Mouse (Mus musculus) kidney, postnatal 0 days (tissue): ENCODE measurements around the gene Plekhh2. TPM values are rescaled to one million over a fixed set of nuclear protein-coding genes. Genes with fewer than 3 reads are reported as not detected.
A peak's percentile ranks its signal among the peaks of the same experiment; 100 is the strongest.

Source experiments
- ATAC-seq: fragments of 200-750 bp; cut with Nextera tagmentation; replicated peaks from 2 replicates; pipeline ENCODE4 v1.8.0; 2017; ENCODE audit warnings: low read depth, moderate number of reproducible peaks, moderate TSS enrichment, moderate library complexity; ENCODE audit not compliant: low FRiP score
- DNase-seq: peaks from one replicate; pipeline ENCODE4 v3.0.0-alpha.2; 2016; ENCODE audit warnings: low spot score
- H3K27ac ChIP-seq: fragments of 300-500 bp; sonication (generic); 2 replicates; pipeline ENCODE4 v1.5.1; 2014; ENCODE audit warnings: mild to moderate bottlenecking
- H3K27me3 ChIP-seq: fragments of 300-500 bp; sonication (generic); 2 replicates; pipeline ENCODE4 v1.6.1; 2014; ENCODE audit warnings: low read length, mixed read lengths; ENCODE audit not compliant: insufficient read depth
- H3K36me3 ChIP-seq: fragments of 300-500 bp; sonication (generic); 2 replicates; pipeline ENCODE4 v1.6.1; 2014; ENCODE audit warnings: low read length, mixed read lengths; ENCODE audit not compliant: insufficient read depth
- H3K4me1 ChIP-seq: fragments of 300-500 bp; sonication (generic); replicated peaks from 2 replicates; pipeline ENCODE4 v1.6.1; 2014; ENCODE audit warnings: antibody characterized with exemption, low read length, mixed read lengths; ENCODE audit not compliant: insufficient read depth
- H3K4me2 ChIP-seq: fragments of 300-500 bp; sonication (generic); 2 replicates; pipeline ENCODE4 v1.6.1; 2014; ENCODE audit warnings: mild to moderate bottlenecking, low read length, moderate library complexity, mixed read lengths
- H3K4me3 ChIP-seq: fragments of 300-500 bp; sonication (generic); replicated peaks from 2 replicates; pipeline ENCODE4 v1.5.1; 2014; ENCODE audit warnings: low read depth, low read length
- H3K9ac ChIP-seq: fragments of 300-500 bp; sonication (generic); 2 replicates; pipeline ENCODE4 v1.6.1; 2014; ENCODE audit warnings: low read depth, low read length
- H3K9me3 ChIP-seq: fragments of 300-500 bp; sonication (generic); replicated peaks from 2 replicates; pipeline ENCODE4 v1.6.1; 2016; ENCODE audit warnings: low read length, inconsistent platforms, mixed read lengths
- CTCF ChIP-seq: IDR thresholded peaks from 2 replicates; pipeline ENCODE4 v1.5.1; 2016; ENCODE audit warnings: antibody characterized with exemption, low read depth, mild to moderate bottlenecking, moderate library complexity
- WGBS: fragments of 180-500 bp; shearing (Covaris S2); extraction: QIAGEN DNeasy Blood & Tissue Kit; methylation state at CpG from one replicate; pipeline ENCODE4 v1.1.7; 2014; 5-methylcytosine and 5-hydroxymethylcytosine counted together
- polyA plus RNA-seq: library from polyadenylated mRNA; unstranded; fragments of >200 nt; fragmentation: Nextera tagmentation; extraction: Ambion mirVana; gene quantifications from 2 replicates; pipeline ENCODE4 v1.2.1, GENCODE M21; 2015

Plekhh2 gene
- polyA plus RNA-seq, 1 experiment from 2014 or later: 6.1 TPM

GRCm38 (mm10) chr17:84622028-84622427, 110.3 kb downstream of the Plekhh2 start:
- TF ChIP-seq CTCF: peak; percentile 55
- H3K4me3 ChIP-seq: no peak overlapping the region
- no peak overlapping the region for H3K27ac ChIP-seq
- ATAC-seq (no peak), DNase-seq (no peak)
- WGBS: 73% methylated on average over 4 of the region's 4 CpGs
- peaks cover 4% of the 10 kb centered on the region; the same call in 1 of the 2 replicates for H3K4me1 ChIP-seq
- H3K27me3 ChIP-seq: no peaks in the 10 kb centered on the region
- H3K36me3 ChIP-seq: peaks cover 3% of the 10 kb centered on the region; the same call in 1 of the 2 replicates
- no peak overlapping the region for H3K4me2 ChIP-seq
- H3K9ac ChIP-seq: no peak overlapping the region
- H3K9me3 ChIP-seq: no peaks in the 10 kb centered on the region

GRCm38 (mm10) chr17:84622873-84623272, 111.2 kb downstream of the Plekhh2 start:
- H3K9me3 ChIP-seq: no peaks in the 10 kb centered on the region
- ATAC-seq (no peak), DNase-seq (peak; percentile 80)
- 76% methylated on average over 2 of the region's 2 CpGs for WGBS
- H3K4me2 ChIP-seq: no peak overlapping the region
- no peak overlapping the region for H3K9ac ChIP-seq
- no peak for TF ChIP-seq CTCF
- no peaks in the 10 kb centered on the region for H3K27me3 ChIP-seq
- peaks cover 3% of the 10 kb centered on the region; the same call in 1 of the 2 replicates for H3K36me3 ChIP-seq
- no peak overlapping the region for H3K27ac ChIP-seq
- no peak overlapping the region for H3K4me3 ChIP-seq
- peaks cover 8% of the 10 kb centered on the region; the same call in 1 of the 2 replicates for H3K4me1 ChIP-seq

- H3K27ac ChIP-seq: peak within 1 kb of the TSS; percentile 71
- peak within 1 kb of the TSS; percentile 45 for H3K4me3 ChIP-seq
- no peak for TF ChIP-seq CTCF
- 0% methylated on average over 25 of the region's 25 CpGs for WGBS
- H3K27me3 ChIP-seq: no peaks in the 10 kb centered on the region
- H3K4me2 ChIP-seq: peak within 1 kb of the TSS; percentile 75
- H3K9ac ChIP-seq: peak within 1 kb of the TSS; percentile 51
- H3K36me3 ChIP-seq: no peaks in the 10 kb centered on the region
- DNase-seq (peak; percentile 97), ATAC-seq (peak; percentile 96)
- H3K9me3 ChIP-seq: no peaks in the 10 kb centered on the region
- H3K4me1 ChIP-seq: peaks cover 8% of the 10 kb centered on the region; the same call in 1 of the 2 replicates
These were observed 114.7 kb downstream of the Plekhh2 start, which contains the start of gene Dync2li1 for GRCm38 (mm10) chr17:84626276-84626856. Gene Dync2li1, plus strand, starts transcription at chr17:84626496.

- H3K27ac ChIP-seq: peak overlapping the region; percentile 71
- peak; percentile 77 for DNase-seq
- H3K4me3 ChIP-seq: peak overlapping the region; percentile 45
- H3K4me2 ChIP-seq: peak overlapping the region; percentile 75
- 15% methylated on average over 9 of the region's 9 CpGs for WGBS
- H3K9me3 ChIP-seq: no peaks in the 10 kb centered on the region
- peak; percentile 56 for TF ChIP-seq CTCF
- no peaks in the 10 kb centered on the region for H3K36me3 ChIP-seq
- H3K9ac ChIP-seq: peak overlapping the region; percentile 51
- no peaks in the 10 kb centered on the region for H3K27me3 ChIP-seq
- H3K4me1 ChIP-seq: peaks cover 8% of the 10 kb centered on the region; the same call in 1 of the 2 replicates
- peak; percentile 55 for ATAC-seq
These were observed 115.2 kb downstream of the Plekhh2 start for GRCm38 (mm10) chr17:84626857-84627305.

- H3K4me2 ChIP-seq: no peak overlapping the region
- WGBS: 67% methylated on average over 10 of the region's 10 CpGs
- DNase-seq (no peak), ATAC-seq (no peak)
- H3K27me3 ChIP-seq: no peaks in the 10 kb centered on the region
- H3K4me1 ChIP-seq: peaks cover 8% of the 10 kb centered on the region; the same call in 1 of the 2 replicates
- H3K27ac ChIP-seq: no peak overlapping the region
- no peak overlapping the region for H3K4me3 ChIP-seq
- no peaks in the 10 kb centered on the region for H3K9me3 ChIP-seq
- no peak overlapping the region for H3K9ac ChIP-seq
- TF ChIP-seq CTCF: no peak
- H3K36me3 ChIP-seq: no peaks in the 10 kb centered on the region
These were observed 116.0 kb downstream of the Plekhh2 start for GRCm38 (mm10) chr17:84627721-84628120.

GRCm38 (mm10) chr17:84628611-84629010, 116.9 kb downstream of the Plekhh2 start:
- Histone ChIP-seq H3K27ac (no peak overlapping the region), H3K9me3 (no peaks in the 10 kb centered on the region), H3K27me3 (no peaks in the 10 kb centered on the region), H3K4me1 (peaks cover 8% of the 10 kb centered on the region; the same call in 1 of the 2 replicates), H3K9ac (no peak overlapping the region), H3K4me2 (no peak overlapping the region), H3K36me3 (no peaks in the 10 kb centered on the region), H3K4me3 (no peak overlapping the region)
- TF ChIP-seq CTCF: no peak
- DNase-seq (no peak), ATAC-seq (no peak)
- WGBS: 82% methylated on average over 9 of the region's 9 CpGs
